ENCODE assay signal across 13 mouse cellular contexts in genomic region chr11:94340948-94341933, GRCm38 (mm10). TPM values are rescaled to one million over a fixed set of nuclear protein-coding genes. Genes with fewer than 3 reads are reported as not detected.
DNase-seq lines count a peak whose midpoint lies in the region; ATAC-seq and TF ChIP-seq lines count a peak whose summit lies in the region.
"Had no signal": no experiment of that assay in that cellular context is flagged by ENCODE, and none has a peak within 500 bp of the region (broad histone marks: within the 10 kb centered on the region; RNA-seq: fewer than 3 reads in every experiment).

No protein-coding gene starts in this region.

- no peaks in the 10 kb centered on the region for H3K27me3 ChIP-seq in forebrain, embryonic 11.5 days (ENCODE audit: control insufficient read depth, insufficient read depth, low read length)
- no peaks in the 10 kb centered on the region for H3K27me3 ChIP-seq in forebrain, embryonic 16.5 days (replicated peaks; ENCODE audit: control insufficient read depth, insufficient read depth, low read length)
- no peaks in the 10 kb centered on the region for H3K27me3 ChIP-seq in lung, postnatal 0 days (replicated peaks; ENCODE audit: insufficient read depth, low read length)
- no peaks in the 10 kb centered on the region for H3K27me3 ChIP-seq in neural tube, embryonic 15.5 days (replicated peaks)
- H3K27me3 ChIP-seq: hindbrain, embryonic 15.5 days; limb, embryonic 15.5 days had no signal

- H3K4me2 ChIP-seq in forebrain, embryonic 11.5 days (ENCODE audit: low read depth, low read length, severe bottlenecking) = no peak overlapping the region
- no peak overlapping the region for H3K4me2 ChIP-seq in forebrain, embryonic 16.5 days (ENCODE audit: low read length)
- peak overlapping the region; percentile 30; the same call in 1 of the 2 replicates for H3K4me2 ChIP-seq in lung, postnatal 0 days (replicated peaks; ENCODE audit: low read depth, low read length)
- no peak overlapping the region for H3K4me2 ChIP-seq in neural tube, embryonic 15.5 days
- H3K4me2 ChIP-seq: hindbrain, embryonic 15.5 days; limb, embryonic 15.5 days had no signal

- no peak for DNase-seq in forebrain, embryonic 11.5 days (ENCODE audit: low spot score)
- DNase-seq in kidney, postnatal 25 days = peak; percentile 28 to 71
- DNase-seq in kidney, adult 18-20 months = no peak
- DNase-seq in lung, postnatal 0 days (ENCODE audit: low spot score) = peak; percentile 93
- no peak for DNase-seq in layer of hippocampus, postnatal 10 days (ENCODE audit: low spot score in 2 of 2)
- no peak for DNase-seq in heart, postnatal 4 days

- no peak overlapping the region for H3K9ac ChIP-seq in forebrain, embryonic 11.5 days (ENCODE audit: low read length)
- no peak overlapping the region for H3K9ac ChIP-seq in forebrain, embryonic 16.5 days (replicated peaks; ENCODE audit: low read depth, low read length)
- H3K9ac ChIP-seq in lung, postnatal 0 days (replicated peaks; ENCODE audit: low read depth) = no peak overlapping the region
- H3K9ac ChIP-seq in neural tube, embryonic 15.5 days (replicated peaks) = no peak overlapping the region
- H3K9ac ChIP-seq: hindbrain, embryonic 15.5 days; limb, embryonic 15.5 days had no signal

- no peak for ATAC-seq in forebrain, embryonic 11.5 days (replicated peaks; ENCODE audit: low FRiP score)
- ATAC-seq in forebrain, embryonic 16.5 days = no peak
- ATAC-seq in lung, postnatal 0 days = peak; percentile 90
- no peak for ATAC-seq in neural tube, embryonic 15.5 days (ENCODE audit: low FRiP score)

- TF ChIP-seq CTCF in lung, postnatal 0 days (IDR thresholded peaks at IDR 0.05) = no peak

- WGBS in forebrain, embryonic 11.5 days = 68% methylated on average over 10 of the region's 10 CpGs
- WGBS in forebrain, embryonic 16.5 days = 67% methylated on average over 10 of the region's 10 CpGs
- 47% methylated on average over 10 of the region's 10 CpGs for WGBS in lung, postnatal 0 days
- 55% methylated on average over 10 of the region's 10 CpGs for WGBS in neural tube, embryonic 15.5 days

- no peak overlapping the region for H3K4me3 ChIP-seq in forebrain, embryonic 11.5 days (ENCODE audit: low read depth, low read length)
- H3K4me3 ChIP-seq in forebrain, embryonic 16.5 days (replicated peaks; ENCODE audit: low read length) = no peak overlapping the region
- no peak overlapping the region for H3K4me3 ChIP-seq in lung, postnatal 0 days (ENCODE audit: low read depth, low read length)
- H3K4me3 ChIP-seq in neural tube, embryonic 15.5 days (replicated peaks) = no peak overlapping the region
- H3K4me3 ChIP-seq: hindbrain, embryonic 15.5 days; limb, embryonic 15.5 days had no signal

- TF ChIP-seq EP300 in lung, postnatal 0 days (IDR thresholded peaks at IDR 0.05) = peak; percentile 71; the same call in 1 of the 2 replicates

- H3K27ac ChIP-seq in forebrain, embryonic 11.5 days (ENCODE audit: low read depth, low read length) = peak overlapping the region; percentile 55; the same call in 1 of the 2 replicates
- no peak overlapping the region for H3K27ac ChIP-seq in forebrain, embryonic 16.5 days (ENCODE audit: low read length)
- peak overlapping the region; percentile 93 for H3K27ac ChIP-seq in lung, postnatal 0 days (ENCODE audit: low read length)
- H3K27ac ChIP-seq in neural tube, embryonic 15.5 days (replicated peaks) = 0 out of 2 replicates have a peak overlapping the region, but pooled peaks have one; percentile 18
- H3K27ac ChIP-seq: hindbrain, embryonic 15.5 days; limb, embryonic 15.5 days had no signal

- no peaks in the 10 kb centered on the region for H3K9me3 ChIP-seq in forebrain, embryonic 11.5 days (ENCODE audit: control insufficient read depth, low read length)
- H3K9me3 ChIP-seq in forebrain, embryonic 16.5 days (ENCODE audit: control insufficient read depth, low read length) = no peaks in the 10 kb centered on the region
- no peaks in the 10 kb centered on the region for H3K9me3 ChIP-seq in lung, postnatal 0 days (ENCODE audit: low read length)
- no peaks in the 10 kb centered on the region for H3K9me3 ChIP-seq in neural tube, embryonic 15.5 days (replicated peaks)
- H3K9me3 ChIP-seq: hindbrain, embryonic 15.5 days; limb, embryonic 15.5 days had no signal

- H3K36me3 ChIP-seq in forebrain, embryonic 11.5 days (ENCODE audit: control insufficient read depth, insufficient read depth, low read length) = peaks cover 3% of the 10 kb centered on the region; the same call in 1 of the 2 replicates
- H3K36me3 ChIP-seq in forebrain, embryonic 16.5 days (ENCODE audit: control insufficient read depth, insufficient read depth) = peaks cover 11% of the 10 kb centered on the region
- H3K36me3 ChIP-seq in lung, postnatal 0 days (ENCODE audit: insufficient read depth, low read length) = peaks cover 7% of the 10 kb centered on the region; the same call in 1 of the 2 replicates
- peaks cover 28% of the 10 kb centered on the region for H3K36me3 ChIP-seq in neural tube, embryonic 15.5 days

- peaks cover 18% of the 10 kb centered on the region; the same call in 1 of the 2 replicates for H3K4me1 ChIP-seq in forebrain, embryonic 11.5 days (replicated peaks; ENCODE audit: control insufficient read depth, insufficient read depth, low read length)
- peaks cover 25% of the 10 kb centered on the region for H3K4me1 ChIP-seq in forebrain, embryonic 16.5 days (replicated peaks; ENCODE audit: control insufficient read depth, insufficient read depth, low read length)
- H3K4me1 ChIP-seq in lung, postnatal 0 days (ENCODE audit: insufficient read depth, low read depth, low read length) = peaks cover 11% of the 10 kb centered on the region
- H3K4me1 ChIP-seq in neural tube, embryonic 15.5 days = peaks cover 27% of the 10 kb centered on the region

RNA-seq across cellular contexts. Expression of gene Ankrd40, which starts 13.4 kb away (rescaled TPM):
- polyA plus RNA-seq in forebrain, embryonic 11.5 days (2014; fragmentation: Nextera tagmentation; extraction: Ambion mirVana) = 24.1 and 25.8 TPM in 2 replicates
- polyA plus RNA-seq in forebrain, embryonic 16.5 days (2015; fragmentation: Nextera tagmentation; extraction: Ambion mirVana) = 8.6 and 11.4 TPM in 2 replicates
- 33.3 and 33.6 TPM in 2 replicates for polyA plus RNA-seq in lung, postnatal 0 days (2015; fragmentation: Nextera tagmentation; extraction: Ambion mirVana)
- polyA plus RNA-seq in neural tube, embryonic 15.5 days (2015; fragmentation: Nextera tagmentation; extraction: Ambion mirVana) = 12.5 and 17.7 TPM in 2 replicates
- 10 to 100 TPM; 74.1 to 83.6 TPM for total RNA-seq in layer of hippocampus, postnatal 10 days (2021)
- total RNA-seq in heart, postnatal 4 days (2021) = 100 to 1,000 TPM; 178 to 183 TPM

RNA-seq across cellular contexts. Expression of gene Luc7l3, which starts 19.5 kb away (rescaled TPM):
- polyA plus RNA-seq in forebrain, embryonic 11.5 days (2014; fragmentation: Nextera tagmentation; extraction: Ambion mirVana) = 132 and 136 TPM in 2 replicates
- 152 and 163 TPM in 2 replicates for polyA plus RNA-seq in forebrain, embryonic 16.5 days (2015; fragmentation: Nextera tagmentation; extraction: Ambion mirVana)
- 79.4 and 84.0 TPM in 2 replicates for polyA plus RNA-seq in lung, postnatal 0 days (2015; fragmentation: Nextera tagmentation; extraction: Ambion mirVana)
- polyA plus RNA-seq in neural tube, embryonic 15.5 days (2015; fragmentation: Nextera tagmentation; extraction: Ambion mirVana) = 124 and 133 TPM in 2 replicates
- 100 to 1,000 TPM; 127 to 142 TPM for total RNA-seq in layer of hippocampus, postnatal 10 days (2021)
- total RNA-seq in heart, postnatal 4 days (2021) = 10 to 100 TPM; 47.8 to 50.4 TPM

RNA-seq across cellular contexts. Expression of gene Abcc3, which starts 51.6 kb away (rescaled TPM):
- polyA plus RNA-seq in forebrain, embryonic 11.5 days (2014; fragmentation: Nextera tagmentation; extraction: Ambion mirVana) = 0.49 and 0.57 TPM in 2 replicates
- 0.18 and 0.55 TPM in 2 replicates for polyA plus RNA-seq in forebrain, embryonic 16.5 days (2015; fragmentation: Nextera tagmentation; extraction: Ambion mirVana)
- polyA plus RNA-seq in lung, postnatal 0 days (2015; fragmentation: Nextera tagmentation; extraction: Ambion mirVana) = 8.7 and 10.4 TPM in 2 replicates
- 1.1 and 1.7 TPM in 2 replicates for polyA plus RNA-seq in neural tube, embryonic 15.5 days (2015; fragmentation: Nextera tagmentation; extraction: Ambion mirVana)
- total RNA-seq in layer of hippocampus, postnatal 10 days (2021) = 1 to 10 TPM; 1.8 to 2.2 TPM
- 1 to 10 TPM; 1.6 to 1.8 TPM for total RNA-seq in heart, postnatal 4 days (2021)

RNA-seq across cellular contexts. Expression of gene Gm21885, which starts 59.6 kb away (rescaled TPM):
- polyA plus RNA-seq in forebrain, embryonic 11.5 days (2014; fragmentation: Nextera tagmentation; extraction: Ambion mirVana) = 0.68 and 1.4 TPM in 2 replicates
- 0.38 and 0.66 TPM in 2 replicates for polyA plus RNA-seq in forebrain, embryonic 16.5 days (2015; fragmentation: Nextera tagmentation; extraction: Ambion mirVana)
- not detected in 2 replicates for polyA plus RNA-seq in lung, postnatal 0 days (2015; fragmentation: Nextera tagmentation; extraction: Ambion mirVana)
- not detected in 2 replicates for polyA plus RNA-seq in neural tube, embryonic 15.5 days (2015; fragmentation: Nextera tagmentation; extraction: Ambion mirVana)
- total RNA-seq in layer of hippocampus, postnatal 10 days (2021) = not detected
- not detected for total RNA-seq in heart, postnatal 4 days (2021)
- total RNA-seq: layer of hippocampus, postnatal 25 days had no signal
- polyA plus RNA-seq: embryonic facial prominence, embryonic 11.5 days; urinary bladder, adult 2 months had no signal

Comparison
In these comparisons a context has a peak if more than half of its experiments do, and no peak if none do; other contexts are left out.
1. DNase-seq: peak in kidney, postnatal 25 days (2 of 2) and lung, postnatal 0 days (single experiment); none in forebrain, embryonic 11.5 days (single experiment), kidney, adult 18-20 months (single experiment), layer of hippocampus, postnatal 10 days (0 of 2) and heart, postnatal 4 days (single experiment).